Comparison of ENCODE assay signal across 16 mouse cellular contexts in the genomic region with DNA sequence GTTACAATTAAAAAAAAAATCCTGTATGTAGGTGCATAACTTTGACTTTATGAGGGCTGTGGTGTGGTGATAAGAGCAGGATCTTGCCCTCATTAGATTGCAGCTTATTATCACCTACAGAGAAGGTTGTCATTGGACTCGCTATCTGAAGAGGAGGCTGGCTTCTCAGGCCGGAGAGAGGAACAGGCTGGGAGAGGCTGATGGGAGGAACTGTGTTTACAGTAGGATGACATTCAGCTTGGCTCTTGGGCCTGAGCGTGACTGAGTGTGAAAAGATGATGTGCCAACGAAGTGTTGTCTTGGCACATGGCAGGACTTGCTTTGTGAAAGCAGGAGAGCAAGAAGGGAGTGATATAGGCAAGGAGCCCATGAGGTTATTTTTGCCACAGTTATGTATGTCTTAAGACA.
A peak's percentile ranks its signal among the peaks of the same experiment; 100 is the strongest.
DNase-seq lines count a peak whose midpoint lies in the region; ATAC-seq and TF ChIP-seq lines count a peak whose summit lies in the region.
"Had no signal": no experiment of that assay in that cellular context is flagged by ENCODE, and none has a peak within 500 bp of the region (broad histone marks: within the 10 kb centered on the region; RNA-seq: fewer than 3 reads in every experiment).

No protein-coding gene starts in this region.

- H3K9ac ChIP-seq in heart, embryonic 16.5 days (ENCODE audit: low read length), result no peak overlapping the region
- no peak overlapping the region for H3K9ac ChIP-seq in liver, embryonic 13.5 days
- H3K9ac ChIP-seq: embryonic facial prominence, embryonic 15.5 days; neural tube, embryonic 15.5 days had no signal

- no peaks in the 10 kb centered on the region for H3K36me3 ChIP-seq in heart, embryonic 16.5 days (ENCODE audit: control insufficient read depth, insufficient read depth)
- no peaks in the 10 kb centered on the region for H3K36me3 ChIP-seq in liver, embryonic 13.5 days
- no peaks in the 10 kb centered on the region for H3K36me3 ChIP-seq in thymus, adult 2 months (ENCODE audit: control insufficient read depth, insufficient read depth, low read length)
- H3K36me3 ChIP-seq: embryonic facial prominence, embryonic 15.5 days; limb, embryonic 10.5 days; neural tube, embryonic 15.5 days had no signal

- H3K4me2 ChIP-seq in heart, embryonic 16.5 days (ENCODE audit: low read depth, low read length), result peak overlapping the region; percentile 24; the same call in 1 of the 2 replicates
- no peak overlapping the region for H3K4me2 ChIP-seq in liver, embryonic 13.5 days
- H3K4me2 ChIP-seq: embryonic facial prominence, embryonic 15.5 days; neural tube, embryonic 15.5 days had no signal

- no peaks in the 10 kb centered on the region for H3K27me3 ChIP-seq in heart, embryonic 16.5 days (ENCODE audit: control insufficient read depth, insufficient read depth, low read length)
- H3K27me3 ChIP-seq in liver, embryonic 13.5 days, result no peaks in the 10 kb centered on the region
- H3K27me3 ChIP-seq in thymus, adult 2 months (ENCODE audit: control insufficient read depth, insufficient read depth, low read length), result no peaks in the 10 kb centered on the region
- H3K27me3 ChIP-seq: CH12.LX; embryonic facial prominence, embryonic 15.5 days; neural tube, embryonic 15.5 days; Patski had no signal

- DNase-seq in heart, adult 8-10 months (ENCODE audit: low spot score), result no peak
- DNase-seq in c-Kit-positive CD71-positive TER-119-negative erythroid progenitor cells, embryonic 14.5 days (ENCODE audit: low read depth), result peak; percentile 4
- no peak for DNase-seq in liver, embryonic 13.5 days
- DNase-seq in yolk sac, embryonic 10.5 days (ENCODE audit: low spot score), result no peak
- DNase-seq in thymus, adult 2 months, result no peak
- DNase-seq: gastrocnemius, postnatal 36 days; kidney, postnatal 14 days had no signal

- H3K9me3 ChIP-seq in heart, embryonic 16.5 days (replicated peaks; ENCODE audit: control insufficient read depth, low read length), result no peaks in the 10 kb centered on the region
- no peaks in the 10 kb centered on the region for H3K9me3 ChIP-seq in liver, embryonic 13.5 days (replicated peaks)
- H3K9me3 ChIP-seq: embryonic facial prominence, embryonic 15.5 days; limb, embryonic 10.5 days; neural tube, embryonic 15.5 days had no signal

- 17% methylated on average over 4 of the region's 4 CpGs for WGBS in heart, embryonic 16.5 days
- WGBS in liver, embryonic 13.5 days (ENCODE audit: insufficient replicate concordance), result 26% methylated on average over 4 of the region's 4 CpGs
- 81% methylated on average over 4 of the region's 4 CpGs for WGBS in thymus, adult 2 months

- H3K4me3 ChIP-seq in heart, embryonic 16.5 days (ENCODE audit: low read length), result no peak overlapping the region
- H3K4me3 ChIP-seq in liver, embryonic 13.5 days (replicated peaks), result no peak overlapping the region
- no peak overlapping the region for H3K4me3 ChIP-seq in thymus, adult 2 months (ENCODE audit: control insufficient read depth, insufficient read depth, low read length)
- H3K4me3 ChIP-seq: embryonic facial prominence, embryonic 15.5 days; limb, embryonic 10.5 days; neural tube, embryonic 15.5 days had no signal

- peak overlapping the region; percentile 8; the same call in 1 of the 2 replicates for H3K27ac ChIP-seq in heart, embryonic 16.5 days (ENCODE audit: low read length)
- no peak overlapping the region for H3K27ac ChIP-seq in liver, embryonic 13.5 days
- no peak overlapping the region for H3K27ac ChIP-seq in thymus, adult 2 months (ENCODE audit: control insufficient read depth, insufficient read depth, low read length)
- H3K27ac ChIP-seq: embryonic facial prominence, embryonic 15.5 days; hindbrain, postnatal 0 days; limb, embryonic 10.5 days; neural tube, embryonic 15.5 days had no signal

- ATAC-seq in heart, embryonic 16.5 days (replicated peaks; ENCODE audit: extremely low read depth, insufficient read depth, low FRiP score), result no peak
- peak; percentile 77 for ATAC-seq in liver, embryonic 13.5 days (ENCODE audit: low read depth)
- peak; percentile 37 for ATAC-seq in megakaryocyte progenitor cell, adult 5-6 weeks (replicated peaks; ENCODE audit: poor library complexity)
- ATAC-seq: forebrain, embryonic 16.5 days; hindbrain, postnatal 0 days; Patski had no signal

- no peak for TF ChIP-seq CTCF in thymus, adult 2 months (IDR thresholded peaks at IDR 0.05; ENCODE audit: borderline replicate concordance, control insufficient read depth, extremely low read depth, insufficient read depth, low read length, poor library complexity)

- peaks cover 13% of the 10 kb centered on the region for H3K4me1 ChIP-seq in heart, embryonic 16.5 days (ENCODE audit: control insufficient read depth, insufficient read depth, low read length)
- no peaks in the 10 kb centered on the region for H3K4me1 ChIP-seq in liver, embryonic 13.5 days (replicated peaks)
- H3K4me1 ChIP-seq in thymus, adult 2 months (replicated peaks; ENCODE audit: control insufficient read depth, insufficient read depth, low read length), result no peaks in the 10 kb centered on the region
- H3K4me1 ChIP-seq: neural tube, embryonic 15.5 days had no signal

- TF ChIP-seq POLR2A in thymus, adult 2 months (IDR thresholded peaks at IDR 0.05; ENCODE audit: control insufficient read depth, extremely low read depth, insufficient read depth, low read length, poor library complexity), result no peak
